Mouse (Mus musculus) stomach, postnatal 0 days (tissue): ENCODE results near the gene Fam174b.

Source experiments
- CTCF ChIP-seq: IDR thresholded peaks from 2 replicates; pipeline ENCODE4 v1.5.1; 2016; ENCODE audit warnings: antibody characterized with exemption, low read depth, mild to moderate bottlenecking, moderate library complexity
- EP300 ChIP-seq: optimal IDR thresholded peaks from 2 replicates; pipeline ENCODE3; 2016; ENCODE audit warnings: antibody characterized with exemption

DNA sequence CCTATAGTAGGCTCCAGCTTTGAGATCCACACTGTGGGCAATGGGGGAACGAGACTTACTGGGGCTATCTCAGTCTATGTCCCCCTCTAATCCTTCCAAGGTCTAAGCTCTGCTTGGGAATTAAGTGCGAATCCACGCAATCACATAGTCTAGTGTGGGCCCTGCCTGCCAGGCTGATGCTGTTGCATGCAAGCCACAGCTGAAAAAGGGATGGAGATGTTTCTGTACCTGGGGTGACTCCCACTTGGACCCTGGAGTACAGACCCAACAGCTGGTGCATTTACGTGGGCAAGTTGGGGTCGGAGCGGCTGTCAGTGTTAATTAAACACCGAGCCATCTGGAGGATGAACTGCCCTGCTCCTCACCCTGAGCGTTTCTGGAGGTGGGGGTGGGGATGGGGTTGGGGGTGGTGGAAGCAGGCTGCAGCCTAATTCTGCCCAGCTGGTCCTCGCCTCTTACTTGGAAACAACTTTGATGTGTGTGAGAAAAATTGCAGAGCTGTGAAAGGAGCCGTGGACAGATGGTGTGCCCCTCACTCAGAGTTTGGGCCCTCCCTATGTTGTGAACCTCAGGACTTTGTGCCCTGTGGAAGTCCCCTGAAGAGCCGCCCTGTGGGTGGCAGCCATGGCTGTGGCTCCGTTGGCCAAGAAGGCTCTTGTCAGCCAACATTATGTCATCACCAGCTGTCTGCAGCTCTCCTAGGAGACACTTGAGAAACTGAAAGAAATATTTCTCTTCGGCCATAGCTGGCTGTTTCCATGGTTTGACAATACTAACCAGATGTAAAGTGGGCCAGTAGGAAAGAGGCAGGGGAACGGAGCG, 24.0 kb upstream of the Fam174b start:
- TF ChIP-seq CTCF (no peak), EP300 (no peak)
